Mouse (Mus musculus) kidney, adult 9 months (tissue): ENCODE data around the gene Svbp.

Source experiments
- DNase-seq: peaks from one replicate; pipeline ENCODE4 v3.0.0; 2022

Svbp gene

GRCm38 (mm10) chr4:119194909-119195581, at the start of gene Svbp:
Gene Svbp (plus strand): TSS chr4:119195306.
- peak; percentile 83 for DNase-seq

GRCm38 (mm10) chr4:119146816-119147215, 48.3 kb upstream of the Svbp start:
- DNase-seq: no peak

- DNase-seq: no peak
Observed at GRCm38 (mm10) chr4:119147347-119147746, 47.8 kb upstream of the Svbp start.

- no peak for DNase-seq
Observed at GRCm38 (mm10) chr4:119148741-119149140, 46.4 kb upstream of the Svbp start.

- DNase-seq: peak; percentile 77
Observed at GRCm38 (mm10) chr4:119157186-119157585, 37.9 kb upstream of the Svbp start.

- DNase-seq: no peak
Observed at GRCm38 (mm10) chr4:119157891-119158290, 37.2 kb upstream of the Svbp start.

- DNase-seq: no peak
Observed at GRCm38 (mm10) chr4:119161358-119161757, 33.7 kb upstream of the Svbp start.

- no peak for DNase-seq
Observed at GRCm38 (mm10) chr4:119162990-119163389, 32.1 kb upstream of the Svbp start.

GRCm38 (mm10) chr4:119165916-119166315, 29.2 kb upstream of the Svbp start:
- DNase-seq: no peak

GRCm38 (mm10) chr4:119167068-119167467, 28.0 kb upstream of the Svbp start:
- DNase-seq: no peak

GRCm38 (mm10) chr4:119167663-119168062, 27.4 kb upstream of the Svbp start:
- DNase-seq: peak; percentile 89

GRCm38 (mm10) chr4:119172919-119173650, 22.0 kb upstream of the Svbp start:
- DNase-seq: no peak

- DNase-seq: peak; percentile 99
Observed at GRCm38 (mm10) chr4:119173851-119174453, 21.2 kb upstream of the Svbp start, which contains the start of gene Zfp691. Gene Zfp691 (minus strand): TSS chr4:119174195.

GRCm38 (mm10) chr4:119177702-119178101, 17.4 kb upstream of the Svbp start:
- DNase-seq: peak; percentile 22

GRCm38 (mm10) chr4:119178331-119178730, 16.8 kb upstream of the Svbp start:
- peak; percentile 33 for DNase-seq

GRCm38 (mm10) chr4:119180133-119180707, 14.9 kb upstream of the Svbp start:
- no peak for DNase-seq

- DNase-seq: no peak
Observed at GRCm38 (mm10) chr4:119181456-119181855, 13.7 kb upstream of the Svbp start.

GRCm38 (mm10) chr4:119183525-119183924, 11.6 kb upstream of the Svbp start:
- no peak for DNase-seq

- DNase-seq: no peak
Observed at GRCm38 (mm10) chr4:119185771-119186170, 9.3 kb upstream of the Svbp start.

GRCm38 (mm10) chr4:119188060-119188785, 6.9 kb upstream of the Svbp start:
- no peak for DNase-seq

GRCm38 (mm10) chr4:119189392-119189791, 5.7 kb upstream of the Svbp start:
- no peak for DNase-seq

GRCm38 (mm10) chr4:119189864-119190263, 5.2 kb upstream of the Svbp start, which contains the start of gene Ermap:
Gene Ermap (minus strand): TSS chr4:119190011.
- DNase-seq: no peak

GRCm38 (mm10) chr4:119190618-119191017, 4.5 kb upstream of the Svbp start:
- no peak for DNase-seq
